Mouse (Mus musculus) CH12.LX (cell line): ENCODE results near the gene Krt10.

Experiments used
- CTCF ChIP-seq, 2 experiments: IDR thresholded peaks in 1 of 2; conservative IDR thresholded peaks in 1 of 2; 2 replicates each; pipeline ENCODE4 v1.5.1; 2011 to 2012; ENCODE audit warnings: low read depth in 2 of 2, low read length in 2 of 2, improper control_type of control experiment in 1 of 2, inconsistent platforms in 1 of 2, mild to moderate bottlenecking in 1 of 2, moderate library complexity in 1 of 2
- ELF1 ChIP-seq: IDR thresholded peaks from 2 replicates; pipeline ENCODE4 v1.6.1; 2014; ENCODE audit warnings: low read depth, mild to moderate bottlenecking, inconsistent platforms, low read length, improper control_type of control experiment
- NRF1 ChIP-seq: IDR thresholded peaks from 2 replicates; pipeline ENCODE4 v1.6.1; 2014; ENCODE audit warnings: low read depth, mild to moderate bottlenecking, inconsistent platforms, low read length, improper control_type of control experiment, moderate library complexity

GRCm38 (mm10) chr11:99366791-99367190 is 22.4 kb downstream of the Krt10 start:
- TF ChIP-seq NRF1 (no peak), ELF1 (no peak), CTCF (conservative IDR thresholded peaks at IDR 0.05 in 1 of 2, IDR thresholded peaks at IDR 0.05 in 1 of 2; ENCODE audit: low read depth in 2 of 2, low read length in 2 of 2) (peak in 1 of 2 experiments; percentile 61; a peak in 2 of 4 replicates)
